Mouse (Mus musculus) kidney, adult 9 months (tissue): ENCODE results near the gene Gm44790.
"Not testable (repeated sequence)": the region's sequence is repeated elsewhere in the genome, so short reads cannot be mapped to it uniquely, and the experiment has no call there.

ENCODE experiments used
- DNase-seq: peaks from one replicate; pipeline ENCODE4 v3.0.0; 2022

Gm44790 gene

DNA sequence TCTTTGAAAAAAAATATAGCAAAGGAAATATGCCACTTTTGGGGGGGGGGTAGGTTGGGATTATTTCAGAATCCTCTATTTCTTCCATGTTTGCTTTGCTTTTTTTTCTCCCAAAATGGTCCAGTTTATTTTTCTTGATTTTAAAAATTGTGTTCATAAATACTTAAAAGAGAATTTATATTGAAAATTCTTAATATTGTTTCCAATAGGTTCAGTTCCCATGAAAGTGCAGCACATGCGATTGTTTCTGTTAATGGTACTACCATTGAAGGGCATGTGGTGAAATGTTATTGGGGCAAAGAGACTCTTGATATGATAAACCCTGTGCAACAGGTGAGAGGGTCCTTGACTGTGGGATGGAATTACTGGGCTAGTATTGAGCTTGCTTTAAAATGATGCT is at the start of gene Gm44790:
Gene Gm44790, plus strand, starts transcription at position 301 of the 400 bp plus-strand sequence.
- no peak for DNase-seq

DNA sequence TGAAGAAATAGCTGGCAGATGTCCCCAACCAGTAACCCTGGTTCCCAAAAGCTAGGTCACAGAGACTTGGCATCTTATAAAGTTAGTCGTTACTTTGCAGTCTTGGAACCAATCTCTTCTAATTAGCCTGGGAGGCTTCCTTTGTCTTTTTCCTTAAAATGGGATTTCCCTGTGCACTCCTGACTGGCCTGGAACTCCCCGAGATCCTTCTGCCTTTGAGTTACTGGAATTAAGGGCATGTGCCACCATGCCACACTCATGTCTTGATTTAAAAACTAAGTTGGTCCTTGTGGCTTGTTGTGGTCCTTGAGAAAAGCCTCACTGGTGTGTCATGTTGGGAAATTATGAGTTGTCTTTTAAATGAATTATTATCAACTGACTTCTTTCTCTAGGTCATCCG is 48.1 kb upstream of the Gm44790 start:
- no peak for DNase-seq

DNA sequence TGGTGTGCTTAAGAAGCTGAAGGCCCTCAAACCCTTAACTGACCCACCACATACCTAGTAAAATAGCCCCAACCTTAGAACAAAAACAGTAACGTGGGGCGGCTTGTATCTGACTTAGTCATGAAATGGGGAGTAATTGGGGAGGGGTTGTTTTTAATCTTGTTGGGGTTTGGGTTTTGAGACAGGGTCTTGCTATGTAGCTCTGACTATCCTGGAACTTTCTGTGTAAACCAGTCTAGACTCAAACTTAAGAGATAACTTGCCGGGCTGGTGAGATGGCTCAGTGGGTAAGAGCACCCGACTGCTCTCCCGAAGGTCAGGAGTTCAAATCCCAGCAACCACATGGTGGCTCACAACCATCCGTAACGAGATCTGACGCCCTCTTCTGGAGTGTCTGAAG is 46.3 kb upstream of the Gm44790 start:
- not testable (repeated sequence) for DNase-seq

DNA sequence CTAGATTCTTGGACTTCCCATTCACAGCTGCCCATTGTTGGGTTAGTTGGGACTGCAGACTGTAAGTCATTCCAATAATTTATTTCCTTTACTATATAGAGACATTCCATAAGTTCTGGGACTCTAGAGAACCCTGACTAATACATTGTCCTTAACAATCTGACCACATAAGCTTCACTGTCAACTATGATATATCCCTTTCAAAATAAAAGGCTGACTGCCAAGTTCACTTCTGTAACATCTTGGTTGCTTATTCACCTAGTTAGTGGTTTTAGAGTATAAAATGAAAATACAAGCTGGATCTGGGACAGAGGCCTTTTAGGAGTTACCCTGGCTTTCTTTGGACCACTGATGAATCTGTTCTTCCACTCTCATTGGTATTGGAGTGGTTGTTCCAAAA is 43.9 kb upstream of the Gm44790 start:
- no peak for DNase-seq

DNA sequence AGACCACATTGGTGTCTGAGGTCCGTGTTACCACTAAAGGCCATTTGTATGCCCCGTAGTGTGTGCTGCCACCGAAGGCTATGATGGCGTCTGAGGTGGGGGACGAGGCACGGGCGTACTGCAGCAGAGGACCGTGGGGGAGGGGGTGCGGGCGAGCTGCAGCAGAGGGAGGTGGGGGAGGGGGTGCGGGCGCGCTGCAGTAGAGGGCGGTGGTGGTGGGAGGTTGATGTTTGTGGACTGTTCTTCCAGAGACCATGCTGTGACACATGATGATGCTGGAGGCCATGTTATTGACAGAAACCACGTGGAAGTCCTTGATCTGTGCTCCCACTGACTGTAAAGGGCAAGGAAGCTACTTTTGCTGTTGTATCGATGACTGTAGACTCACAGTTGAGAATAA is 43.1 kb upstream of the Gm44790 start:
- no peak for DNase-seq

DNA sequence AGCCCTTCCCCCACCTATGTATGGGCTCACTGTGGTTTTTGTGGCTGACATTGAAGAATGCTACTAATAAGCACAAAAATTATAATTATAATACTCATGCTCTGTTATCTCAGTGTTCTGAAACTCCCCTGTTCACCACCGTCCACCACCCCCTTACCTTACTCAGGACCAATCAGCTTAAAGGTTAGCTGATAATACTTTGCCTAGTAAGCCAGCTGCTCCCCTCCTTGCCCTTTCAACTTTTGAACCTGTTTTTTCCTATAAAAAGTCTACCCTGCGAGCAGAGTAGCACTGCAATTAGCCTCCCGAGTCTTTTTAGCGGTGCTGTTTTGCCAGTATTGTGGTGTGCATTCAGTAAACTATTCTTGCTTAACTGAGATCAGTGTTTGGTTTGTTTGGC is 41.8 kb upstream of the Gm44790 start:
- no peak for DNase-seq

DNA sequence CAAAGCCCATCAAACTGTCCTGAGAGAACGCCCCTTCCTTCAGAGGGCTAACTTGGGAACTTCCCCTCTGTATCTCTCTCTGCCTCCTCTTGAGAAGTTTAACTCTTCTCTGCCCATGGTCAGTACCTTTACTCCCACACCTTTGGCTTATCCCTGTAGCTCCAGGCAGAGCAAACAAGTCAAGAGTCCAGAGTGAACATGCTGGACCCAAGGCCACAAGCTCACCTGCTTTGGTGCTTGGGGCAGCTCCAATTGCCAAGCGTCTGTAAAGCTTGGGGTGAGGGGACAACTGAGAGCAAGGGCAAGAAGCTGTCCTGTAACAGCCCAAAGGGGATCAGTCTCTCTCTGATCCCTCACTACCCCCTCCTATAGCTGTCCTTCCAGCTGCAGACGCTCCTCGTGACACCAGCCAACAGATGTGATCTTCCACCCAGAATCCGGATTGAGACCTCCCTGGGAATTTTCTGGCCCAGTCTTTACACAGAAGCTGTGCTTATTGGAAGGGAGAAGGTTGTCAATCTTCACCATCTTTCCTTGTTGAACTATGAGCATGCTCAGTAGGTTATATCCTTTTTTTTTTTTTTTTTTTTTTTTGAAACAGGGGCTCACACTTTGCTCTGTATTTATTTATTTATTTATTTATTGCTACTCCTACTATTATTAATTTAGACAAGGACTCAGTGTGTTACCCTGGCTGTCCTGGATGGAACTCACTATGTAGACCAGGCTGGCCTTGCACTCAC is 40.9 kb upstream of the Gm44790 start:
- DNase-seq: no peak

DNA sequence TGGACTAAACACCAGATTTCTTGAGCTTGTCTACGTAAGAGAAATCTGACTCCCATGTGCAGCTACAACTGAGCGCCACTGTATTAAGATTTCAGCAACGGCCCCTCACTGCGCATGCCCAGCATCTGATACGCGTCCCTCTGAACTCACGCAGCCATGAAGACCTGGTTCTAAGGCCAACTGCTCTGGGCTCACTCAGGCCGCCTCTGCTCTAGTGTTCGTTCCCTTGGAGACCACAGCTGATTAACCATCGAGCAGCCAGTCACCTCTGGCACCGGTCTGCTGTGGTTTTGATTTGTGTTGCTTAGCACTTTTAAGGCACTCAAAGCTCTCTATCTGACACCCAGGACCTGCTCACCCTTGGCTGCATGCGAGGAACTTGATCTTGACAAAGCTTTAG is 39.1 kb upstream of the Gm44790 start:
- peak; percentile 83 for DNase-seq

DNA sequence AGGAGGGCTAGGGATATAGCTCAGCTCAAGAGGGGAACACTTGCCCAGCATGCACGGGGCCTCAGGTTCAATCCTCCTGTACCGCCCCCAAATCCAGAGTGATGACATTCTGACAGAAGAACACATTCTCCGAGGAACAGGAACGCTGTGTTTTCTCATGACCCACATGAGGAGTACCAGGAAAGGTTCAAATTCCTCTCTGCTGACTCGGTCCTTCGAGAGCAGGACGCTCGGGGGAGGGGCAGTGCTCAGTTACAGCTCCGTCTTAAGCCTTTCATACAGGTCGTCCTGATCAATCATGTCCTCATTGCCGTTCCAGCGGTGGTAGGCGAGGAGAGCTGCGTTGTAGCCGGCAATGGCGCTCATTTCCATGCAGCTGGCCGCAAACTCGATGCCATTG is 38.0 kb upstream of the Gm44790 start:
- peak; percentile 50 for DNase-seq

DNA sequence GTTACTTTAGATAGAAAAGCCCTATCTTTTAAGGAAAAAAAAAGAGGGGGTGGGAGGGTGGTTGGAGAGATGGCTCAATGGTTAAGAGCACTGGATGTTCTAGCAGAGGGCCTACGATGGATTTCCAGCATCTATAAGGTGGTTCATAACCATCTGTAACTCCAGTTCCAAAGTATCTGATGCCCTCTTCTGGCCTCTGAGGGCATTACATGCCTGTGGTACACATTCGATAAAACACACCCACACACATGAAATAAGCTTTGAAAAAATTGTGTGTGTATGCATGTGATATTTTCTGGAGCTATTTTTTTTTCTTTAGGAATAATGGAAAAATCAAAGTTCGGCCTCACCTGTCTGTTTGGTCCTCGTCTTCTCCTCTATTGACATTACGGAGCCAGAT is 35.1 kb upstream of the Gm44790 start:
- no peak for DNase-seq

DNA sequence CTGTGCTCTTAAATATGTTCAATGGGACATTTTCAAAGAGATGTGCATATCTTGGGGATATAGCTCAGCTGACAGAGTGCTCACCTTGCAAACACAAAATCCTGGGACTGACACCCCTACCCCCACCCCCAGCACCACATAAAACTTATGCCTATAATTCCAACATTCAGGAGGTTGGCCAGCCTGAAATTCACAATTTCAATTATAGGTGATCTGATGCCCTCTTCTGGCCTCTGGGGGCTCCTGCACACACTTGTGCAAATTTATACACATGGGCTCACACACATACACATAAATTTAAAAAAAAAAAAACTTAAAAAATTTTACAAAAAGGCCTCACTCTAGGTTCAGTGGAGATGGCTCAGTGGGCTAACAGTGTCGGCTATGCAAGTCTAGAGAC is 33.3 kb upstream of the Gm44790 start:
- no peak for DNase-seq

DNA sequence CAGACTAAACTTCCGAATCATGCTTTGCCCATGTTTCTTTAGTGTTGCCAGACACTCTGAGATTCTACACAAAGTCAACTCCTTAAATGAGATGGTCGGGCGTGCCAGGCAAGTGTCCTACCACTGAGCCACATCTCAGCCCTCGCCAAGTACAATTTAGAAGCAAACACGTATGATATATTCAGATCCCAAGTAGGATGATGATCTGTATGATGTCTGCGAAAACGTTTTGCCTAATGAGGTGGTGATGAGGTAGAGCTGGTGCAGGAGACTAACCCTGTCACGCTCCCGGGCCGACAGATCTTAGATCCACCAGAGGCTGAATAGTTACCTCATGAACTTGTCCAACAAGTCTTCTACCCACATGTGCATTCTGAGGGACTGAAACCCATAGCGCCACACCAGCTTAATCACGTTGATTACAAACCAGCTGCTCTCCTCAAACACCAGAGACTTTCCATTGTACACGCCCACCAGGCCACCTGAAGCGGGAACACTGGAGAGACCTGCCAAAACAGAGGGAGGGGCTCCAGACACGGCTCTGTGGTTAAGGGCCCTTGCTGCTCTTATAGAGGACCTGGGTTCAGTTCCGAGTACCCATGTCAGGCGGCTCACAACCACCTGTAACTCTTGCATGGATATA is 32.3 kb upstream of the Gm44790 start:
- DNase-seq: no peak

DNA sequence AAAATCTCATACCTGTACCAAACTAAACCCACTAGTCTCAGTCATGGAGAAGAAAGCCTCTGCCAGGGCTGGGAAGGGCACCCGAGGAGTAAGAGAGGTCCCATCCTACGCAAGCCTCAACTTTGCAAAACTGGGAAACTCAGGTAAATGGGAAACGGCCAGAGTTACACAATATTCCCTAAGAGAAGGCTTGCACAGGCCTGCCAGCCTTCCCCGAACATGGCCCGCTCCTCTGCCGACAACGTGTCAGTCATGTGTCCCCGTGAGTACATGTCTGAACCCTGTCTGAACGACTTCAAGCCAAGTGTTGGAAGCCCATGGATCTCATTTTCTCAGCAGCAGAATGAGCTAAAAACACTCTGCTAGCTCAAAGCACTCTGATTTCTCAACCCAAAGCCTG is 31.4 kb upstream of the Gm44790 start:
- DNase-seq: no peak

DNA sequence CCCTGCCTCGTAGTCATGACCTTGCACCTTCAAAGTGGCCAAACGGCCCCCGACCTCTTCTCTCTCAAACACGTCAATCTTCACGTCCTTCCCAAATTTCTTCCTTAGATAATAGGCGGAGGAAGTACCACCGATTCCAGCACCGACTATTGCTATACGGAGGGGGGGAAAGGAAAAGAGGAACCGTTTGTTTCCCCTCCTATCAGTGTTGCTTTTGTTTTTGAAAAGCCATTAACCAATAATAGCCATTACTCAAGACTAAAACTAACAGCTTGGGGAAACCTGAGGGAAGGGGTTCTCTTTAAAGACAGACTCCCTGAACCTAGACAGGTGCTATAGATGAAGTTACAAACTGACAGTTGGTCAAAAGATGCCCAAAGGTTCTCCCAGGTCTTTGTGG is 30.5 kb upstream of the Gm44790 start:
- DNase-seq: no peak

DNA sequence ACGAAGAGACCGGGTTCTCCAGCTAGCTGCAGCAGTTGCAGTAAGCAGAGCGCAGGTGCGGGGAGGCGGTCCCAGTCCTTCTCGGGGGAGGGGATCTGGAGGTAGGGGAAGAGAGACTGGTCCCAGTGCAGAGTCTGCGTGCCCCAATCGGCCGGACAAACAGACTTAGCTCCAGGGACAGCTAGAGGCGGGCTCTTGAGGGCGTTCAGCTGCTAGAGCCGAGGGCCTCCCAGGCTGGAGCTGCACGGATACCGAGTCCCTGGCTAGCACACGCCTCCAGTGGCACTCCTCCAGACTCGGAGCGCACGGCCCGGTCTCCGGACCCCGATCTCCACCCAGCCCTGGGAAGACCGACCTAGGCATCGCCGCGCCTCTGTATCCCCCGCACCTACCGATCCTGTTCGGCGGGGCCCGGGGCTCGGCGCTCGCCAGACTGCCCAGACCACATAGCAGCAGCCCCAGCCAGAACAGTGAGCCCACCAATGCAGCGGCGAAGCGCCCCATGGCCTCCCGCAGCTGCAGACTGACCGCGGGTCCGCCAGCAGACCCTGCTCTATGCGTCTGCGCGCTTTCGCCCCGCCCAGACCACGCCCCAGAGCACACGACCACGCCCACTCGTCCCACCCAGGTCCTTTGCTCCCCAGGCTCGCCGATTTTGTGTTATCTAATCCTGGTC is 29.7 kb upstream of the Gm44790 start, which contains the start of gene Pcyox1:
Gene Pcyox1, minus strand, starts transcription at position 574 of the 676 bp plus-strand sequence.
- DNase-seq: peak; percentile 90

DNA sequence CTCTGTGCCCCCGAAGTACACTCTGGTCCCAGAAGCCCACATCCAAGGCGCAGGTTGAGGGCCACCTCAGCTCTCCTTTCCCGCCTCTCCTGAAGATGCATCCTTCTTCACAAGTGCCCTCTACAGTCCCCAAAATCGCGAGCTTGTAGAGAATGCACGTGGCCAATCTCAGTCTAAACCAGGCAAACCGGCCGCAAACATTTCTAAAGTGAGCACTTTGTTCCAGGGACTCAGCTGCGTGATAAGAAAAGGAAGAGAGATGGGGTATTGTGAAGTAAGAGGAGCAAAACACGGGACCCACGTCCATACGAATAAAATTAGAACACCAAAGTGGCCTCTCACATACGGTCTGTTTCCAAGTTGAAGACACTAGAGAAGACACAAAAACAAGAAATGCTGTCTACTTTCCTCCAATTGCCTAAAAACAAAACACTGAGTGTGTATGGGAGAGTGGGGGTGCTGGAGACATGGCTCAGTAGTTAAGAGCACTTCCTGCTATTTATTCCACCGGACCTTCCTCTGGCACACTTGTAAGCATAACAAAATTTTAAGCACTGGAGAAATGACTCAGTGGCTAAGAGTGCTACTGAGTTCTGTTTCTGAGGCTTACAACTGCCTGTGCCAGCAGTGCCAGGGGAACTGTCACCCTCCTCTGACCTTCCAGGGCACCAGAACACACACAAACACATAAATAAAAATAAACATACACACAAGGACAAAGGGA is 29.0 kb upstream of the Gm44790 start:
- no peak for DNase-seq

DNA sequence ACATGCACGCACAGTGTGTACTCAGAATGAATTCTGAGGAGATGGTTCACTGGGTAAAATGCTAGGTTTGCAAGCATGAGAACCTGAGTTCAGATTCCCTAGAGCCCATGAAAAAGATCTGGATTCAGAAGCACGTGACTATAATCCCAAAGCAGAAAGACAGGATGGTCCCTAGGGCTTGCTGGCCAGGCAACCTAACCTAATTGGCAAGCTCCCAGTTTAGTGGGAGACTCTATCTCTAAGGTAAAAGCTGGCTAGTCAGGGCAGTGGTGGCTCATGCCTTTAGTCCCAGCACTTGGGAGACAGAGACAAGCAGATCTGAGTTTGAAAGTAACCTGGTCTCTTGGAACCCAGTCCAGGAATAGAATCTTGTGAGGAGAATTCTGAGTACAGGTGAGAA is 27.5 kb upstream of the Gm44790 start:
- no peak for DNase-seq

DNA sequence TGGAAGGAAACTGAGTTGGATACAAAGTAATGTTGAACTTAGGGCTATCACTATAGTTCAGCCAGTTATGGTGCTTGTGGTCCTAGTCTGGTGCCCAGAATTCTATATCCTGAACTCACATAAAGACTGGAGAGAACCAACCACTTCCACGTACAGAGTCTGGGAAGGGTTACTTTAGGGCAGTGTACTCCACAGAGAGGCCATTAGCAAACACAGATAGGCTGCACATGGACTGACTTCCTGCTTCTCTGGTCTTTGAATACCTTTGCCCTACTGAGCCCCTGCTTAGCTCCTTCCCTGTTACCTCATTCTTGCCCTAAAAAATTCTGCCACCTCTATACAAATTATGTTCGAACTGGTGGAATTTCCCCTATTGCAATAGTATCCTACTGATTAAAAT is 26.5 kb upstream of the Gm44790 start:
- DNase-seq: no peak

DNA sequence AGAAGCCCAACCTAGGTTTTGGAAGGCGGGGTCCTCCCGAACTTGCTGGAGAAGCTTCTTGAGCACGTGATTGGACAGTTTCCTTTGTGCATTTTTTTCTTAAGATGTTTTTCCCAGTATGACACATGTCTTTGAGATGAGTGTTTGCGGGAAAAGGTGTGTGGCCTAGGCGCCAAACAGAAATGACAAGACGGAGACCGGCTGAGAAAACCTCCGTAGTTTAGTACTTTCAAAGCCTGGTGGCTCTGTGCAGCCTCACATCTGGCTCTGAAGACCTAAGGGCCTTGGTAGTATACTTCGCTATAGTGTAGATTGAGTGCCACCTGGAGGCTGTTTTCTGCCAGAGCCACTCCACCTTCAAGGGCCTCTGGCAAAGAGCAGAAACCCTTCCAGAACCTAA is 25.5 kb upstream of the Gm44790 start:
- peak; percentile 93 for DNase-seq

DNA sequence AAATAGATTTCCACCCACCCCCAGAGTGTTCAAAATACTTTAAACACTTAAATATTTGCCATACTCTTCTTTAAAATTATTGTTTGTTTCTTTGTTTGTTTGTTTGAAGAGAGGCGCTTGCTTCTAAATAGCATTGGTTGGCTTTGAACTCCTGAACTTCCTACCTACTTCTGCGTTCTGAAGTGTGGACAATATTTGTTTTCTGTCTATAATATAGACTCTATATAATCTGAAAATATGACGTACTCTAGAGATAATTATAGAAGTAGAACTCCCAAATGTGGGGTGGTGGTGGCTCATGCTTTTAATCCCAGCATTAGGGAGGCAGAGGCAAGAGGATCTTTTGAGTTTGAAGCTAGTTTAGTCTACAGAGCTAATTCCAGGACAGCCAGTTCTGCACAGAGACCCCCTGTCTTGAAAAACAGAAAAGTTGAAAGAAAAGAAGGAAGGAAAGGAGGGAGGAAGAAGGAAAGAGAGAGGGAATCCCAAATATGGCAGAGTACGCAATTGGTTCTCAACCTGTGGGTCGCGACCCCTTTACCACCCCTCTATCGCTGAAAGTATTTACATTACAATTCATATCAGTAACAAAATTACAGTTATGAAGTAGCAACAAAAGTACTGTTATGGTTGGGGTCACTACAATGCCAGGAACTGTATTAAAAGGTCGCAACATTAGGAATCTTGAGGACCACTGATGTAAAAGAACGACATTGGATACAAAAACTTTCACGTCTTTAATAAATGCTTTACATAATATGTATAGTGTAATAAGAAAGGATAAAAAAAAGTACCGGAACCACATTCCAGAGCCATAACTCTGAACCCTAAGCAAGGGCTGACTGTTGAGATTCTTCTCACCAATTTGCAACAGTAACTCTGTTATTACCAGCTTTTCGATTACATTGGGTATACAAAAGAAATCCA is 23.5 kb upstream of the Gm44790 start:
- no peak for DNase-seq

DNA sequence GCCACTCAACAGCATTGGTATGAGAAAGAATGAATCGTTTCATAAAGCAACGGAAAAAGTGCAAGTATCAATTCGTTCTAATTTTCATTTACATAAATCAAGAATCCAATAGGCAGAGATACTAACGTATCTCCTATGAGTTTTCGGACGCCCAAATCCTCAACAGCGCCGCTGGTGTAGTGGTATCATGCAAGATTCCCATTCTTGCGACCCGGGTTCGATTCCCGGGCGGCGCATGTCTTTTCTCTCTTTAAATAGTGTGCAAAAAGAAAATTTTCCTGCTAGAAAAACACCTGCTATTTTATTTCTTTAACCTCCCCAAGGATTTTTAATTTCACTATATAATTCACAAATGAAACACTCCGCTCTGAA is 22.7 kb upstream of the Gm44790 start:
- peak; percentile 95 for DNase-seq

DNA sequence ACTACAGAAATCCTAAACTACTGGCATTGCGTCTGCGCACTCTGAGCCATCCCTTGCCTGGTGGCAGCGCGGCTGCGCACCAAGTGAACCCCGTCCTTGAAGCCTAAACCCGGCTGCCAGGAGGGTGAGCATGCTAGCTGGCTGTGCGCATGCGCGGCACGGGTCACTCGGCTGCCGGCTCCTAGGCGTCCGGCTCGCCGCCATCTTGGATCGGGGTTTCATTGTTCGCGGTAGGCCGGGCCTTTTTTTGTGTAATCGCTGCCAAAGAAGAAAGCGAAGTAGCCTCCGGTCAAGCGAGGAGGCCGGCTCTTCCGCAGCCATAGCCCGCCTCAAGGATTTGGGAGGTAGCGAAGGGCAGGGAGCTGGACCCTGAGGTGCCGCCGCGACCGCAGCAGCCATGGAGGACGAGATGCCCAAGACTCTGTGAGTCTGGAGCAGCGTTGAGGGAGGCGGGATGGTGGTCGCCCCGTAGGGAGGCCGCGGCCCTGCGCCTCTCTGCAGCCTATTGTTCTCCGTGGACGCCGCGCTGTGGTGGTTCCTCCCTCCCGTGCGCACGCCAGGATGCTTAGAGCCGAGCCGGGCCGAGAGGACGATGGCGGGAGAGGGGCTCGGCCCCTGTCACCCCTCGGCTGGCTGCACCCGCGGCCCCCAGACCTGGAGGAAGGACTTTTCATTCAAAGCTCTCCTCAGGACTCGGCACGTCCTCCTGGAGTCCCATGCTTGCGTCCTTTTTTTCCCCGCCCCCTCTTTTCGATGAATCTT is 22.2 kb upstream of the Gm44790 start, which contains the start of gene Tia1:
Gene Tia1, plus strand, starts transcription at position 120 of the 762 bp plus-strand sequence.
- DNase-seq: peak; percentile 97
